Mouse (Mus musculus): ENCODE measurements at regions not wholly inside any gene's neighbourhood (a gene's known extent, or its start where the extent isn't known, plus 50 kb on each side); places are given as distances from the start of the nearest gene placed in this dataset.

GRCm38 (mm10) chr3:142981221-142981620 is 99.4 kb upstream of the Pkn2 start:
- Histone ChIP-seq H3K4me2 (replicated peaks; ENCODE audit: low read depth, low read length) (no peak overlapping the region), H3K9me3 (ENCODE audit: control insufficient read depth, low read depth, low read length) (no peaks in the 10 kb centered on the region), H3K4me1 (ENCODE audit: control insufficient read depth, insufficient read depth, low read length) (no peaks in the 10 kb centered on the region), H3K4me3 (ENCODE audit: low read depth, low read length) (no peak overlapping the region), H3K36me3 (ENCODE audit: control insufficient read depth, insufficient read depth, low read length) (no peaks in the 10 kb centered on the region), H3K9ac (replicated peaks; ENCODE audit: low read depth, low read length) (no peak overlapping the region), H3K27me3 (ENCODE audit: control insufficient read depth, insufficient read depth, low read length) (no peaks in the 10 kb centered on the region), H3K27ac (ENCODE audit: low read length) (no peak overlapping the region)
- no peak for ATAC-seq (ENCODE audit: insufficient number of reproducible peaks, insufficient read depth, low FRiP score, low read depth)
- 83% methylated on average over 3 of the region's 3 CpGs for WGBS

- H3K4me1 ChIP-seq (ENCODE audit: control insufficient read depth, insufficient read depth, low read length) = no peaks in the 10 kb centered on the region
- H3K27ac ChIP-seq (ENCODE audit: low read length) = no peak overlapping the region
- ATAC-seq (ENCODE audit: insufficient number of reproducible peaks, insufficient read depth, low FRiP score, low read depth) = no peak
- no peaks in the 10 kb centered on the region for H3K36me3 ChIP-seq (ENCODE audit: control insufficient read depth, insufficient read depth, low read length)
- 19% methylated on average over 4 of the region's 4 CpGs for WGBS
- no peak overlapping the region for H3K4me2 ChIP-seq (replicated peaks; ENCODE audit: low read depth, low read length)
- no peak overlapping the region for H3K4me3 ChIP-seq (ENCODE audit: low read depth, low read length)
- H3K9me3 ChIP-seq (ENCODE audit: control insufficient read depth, low read depth, low read length) = no peaks in the 10 kb centered on the region
- H3K9ac ChIP-seq (replicated peaks; ENCODE audit: low read depth, low read length) = no peak overlapping the region
- H3K27me3 ChIP-seq (ENCODE audit: control insufficient read depth, insufficient read depth, low read length) = no peaks in the 10 kb centered on the region
Observed at GRCm38 (mm10) chr3:142979161-142979560, 97.4 kb upstream of the Pkn2 start.

- H3K36me3 ChIP-seq (ENCODE audit: control insufficient read depth, insufficient read depth, low read length) = no peaks in the 10 kb centered on the region
- H3K9ac ChIP-seq (replicated peaks; ENCODE audit: low read depth, low read length) = no peak overlapping the region
- H3K4me2 ChIP-seq (replicated peaks; ENCODE audit: low read depth, low read length) = no peak overlapping the region
- no peak overlapping the region for H3K4me3 ChIP-seq (ENCODE audit: low read depth, low read length)
- H3K9me3 ChIP-seq (ENCODE audit: control insufficient read depth, low read depth, low read length) = no peaks in the 10 kb centered on the region
- WGBS = 86% methylated on average over 7 of the region's 7 CpGs
- no peaks in the 10 kb centered on the region for H3K27me3 ChIP-seq (ENCODE audit: control insufficient read depth, insufficient read depth, low read length)
- no peak for ATAC-seq (ENCODE audit: insufficient number of reproducible peaks, insufficient read depth, low FRiP score, low read depth)
- no peaks in the 10 kb centered on the region for H3K4me1 ChIP-seq (ENCODE audit: control insufficient read depth, insufficient read depth, low read length)
- H3K27ac ChIP-seq (ENCODE audit: low read length) = no peak overlapping the region
Observed at GRCm38 (mm10) chr3:142976519-142977394, 95.0 kb upstream of the Pkn2 start.

- Histone ChIP-seq H3K4me1 (ENCODE audit: control insufficient read depth, insufficient read depth, low read length) (no peaks in the 10 kb centered on the region), H3K4me3 (ENCODE audit: low read depth, low read length) (no peak overlapping the region), H3K9me3 (ENCODE audit: control insufficient read depth, low read depth, low read length) (no peaks in the 10 kb centered on the region), H3K27me3 (ENCODE audit: control insufficient read depth, insufficient read depth, low read length) (no peaks in the 10 kb centered on the region), H3K4me2 (replicated peaks; ENCODE audit: low read depth, low read length) (no peak overlapping the region), H3K36me3 (ENCODE audit: control insufficient read depth, insufficient read depth, low read length) (no peaks in the 10 kb centered on the region), H3K9ac (replicated peaks; ENCODE audit: low read depth, low read length) (no peak overlapping the region), H3K27ac (ENCODE audit: low read length) (no peak overlapping the region)
- ATAC-seq (ENCODE audit: insufficient number of reproducible peaks, insufficient read depth, low FRiP score, low read depth) = no peak
- 80% methylated on average over 8 of the region's 8 CpGs for WGBS
Observed at GRCm38 (mm10) chr3:142975606-142976005, 93.8 kb upstream of the Pkn2 start.

- no peaks in the 10 kb centered on the region for H3K9me3 ChIP-seq (ENCODE audit: control insufficient read depth, low read depth, low read length)
- 0 out of 2 replicates have a peak, but pooled peaks cover 2% of the 10 kb centered on the region for H3K4me1 ChIP-seq (ENCODE audit: control insufficient read depth, insufficient read depth, low read length)
- H3K27me3 ChIP-seq (ENCODE audit: control insufficient read depth, insufficient read depth, low read length) = no peaks in the 10 kb centered on the region
- no peak overlapping the region for H3K27ac ChIP-seq (ENCODE audit: low read length)
- H3K36me3 ChIP-seq (ENCODE audit: control insufficient read depth, insufficient read depth, low read length) = no peaks in the 10 kb centered on the region
- ATAC-seq (ENCODE audit: insufficient number of reproducible peaks, insufficient read depth, low FRiP score, low read depth) = 0 out of 2 replicates have a peak, but pooled peaks have one; percentile 33
- no peak overlapping the region for H3K9ac ChIP-seq (replicated peaks; ENCODE audit: low read depth, low read length)
- WGBS = 21% methylated on average over 2 of the region's 2 CpGs
- H3K4me3 ChIP-seq (ENCODE audit: low read depth, low read length) = no peak overlapping the region
- no peak overlapping the region for H3K4me2 ChIP-seq (replicated peaks; ENCODE audit: low read depth, low read length)
Observed at GRCm38 (mm10) chr3:142969501-142969900, 87.7 kb upstream of the Pkn2 start.

- ATAC-seq (ENCODE audit: insufficient number of reproducible peaks, insufficient read depth, low FRiP score, low read depth) = no peak
- Histone ChIP-seq H3K9ac (replicated peaks; ENCODE audit: low read depth, low read length) (no peak overlapping the region), H3K4me1 (ENCODE audit: control insufficient read depth, insufficient read depth, low read length) (0 out of 2 replicates have a peak, but pooled peaks cover 2% of the 10 kb centered on the region), H3K9me3 (ENCODE audit: control insufficient read depth, low read depth, low read length) (no peaks in the 10 kb centered on the region), H3K4me2 (replicated peaks; ENCODE audit: low read depth, low read length) (no peak overlapping the region), H3K27me3 (ENCODE audit: control insufficient read depth, insufficient read depth, low read length) (no peaks in the 10 kb centered on the region), H3K27ac (ENCODE audit: low read length) (peak overlapping the region; percentile 58; the same call in 1 of the 2 replicates), H3K4me3 (ENCODE audit: low read depth, low read length) (no peak overlapping the region), H3K36me3 (ENCODE audit: control insufficient read depth, insufficient read depth, low read length) (no peaks in the 10 kb centered on the region)
- WGBS = 64% methylated on average over 4 of the region's 4 CpGs
Observed at GRCm38 (mm10) chr3:142965604-142966003, 83.8 kb upstream of the Pkn2 start.

GRCm38 (mm10) chr3:142963818-142964372 is 82.1 kb upstream of the Pkn2 start:
- H3K27ac ChIP-seq (ENCODE audit: low read length) = peak overlapping the region; percentile 21; the same call in 1 of the 2 replicates
- no peak overlapping the region for H3K4me3 ChIP-seq (ENCODE audit: low read depth, low read length)
- H3K27me3 ChIP-seq (ENCODE audit: control insufficient read depth, insufficient read depth, low read length) = no peaks in the 10 kb centered on the region
- no peaks in the 10 kb centered on the region for H3K36me3 ChIP-seq (ENCODE audit: control insufficient read depth, insufficient read depth, low read length)
- no peak overlapping the region for H3K4me2 ChIP-seq (replicated peaks; ENCODE audit: low read depth, low read length)
- no peak for ATAC-seq (ENCODE audit: insufficient number of reproducible peaks, insufficient read depth, low FRiP score, low read depth)
- no peaks in the 10 kb centered on the region for H3K4me1 ChIP-seq (ENCODE audit: control insufficient read depth, insufficient read depth, low read length)
- no peak overlapping the region for H3K9ac ChIP-seq (replicated peaks; ENCODE audit: low read depth, low read length)
- 75% methylated on average over 4 of the region's 4 CpGs for whole genome bisulfite sequencing
- H3K9me3 ChIP-seq (ENCODE audit: control insufficient read depth, low read depth, low read length) = no peaks in the 10 kb centered on the region

- 78% methylated on average over 8 of the region's 8 CpGs for WGBS
- Histone ChIP-seq H3K4me1 (ENCODE audit: control insufficient read depth, insufficient read depth, low read length) (no peaks in the 10 kb centered on the region), H3K9me3 (ENCODE audit: control insufficient read depth, low read depth, low read length) (no peaks in the 10 kb centered on the region), H3K4me2 (replicated peaks; ENCODE audit: low read depth, low read length) (no peak overlapping the region), H3K36me3 (ENCODE audit: control insufficient read depth, insufficient read depth, low read length) (no peaks in the 10 kb centered on the region), H3K27me3 (ENCODE audit: control insufficient read depth, insufficient read depth, low read length) (no peaks in the 10 kb centered on the region), H3K27ac (ENCODE audit: low read length) (no peak overlapping the region), H3K9ac (replicated peaks; ENCODE audit: low read depth, low read length) (no peak overlapping the region), H3K4me3 (ENCODE audit: low read depth, low read length) (no peak overlapping the region)
- ATAC-seq (ENCODE audit: insufficient number of reproducible peaks, insufficient read depth, low FRiP score, low read depth) = no peak
Observed at GRCm38 (mm10) chr3:142957768-142958167, 76.0 kb upstream of the Pkn2 start.

Measured in stomach, embryonic 14.5 days (tissue).